Mouse (Mus musculus): ENCODE data around the gene Fgf22. TPM values are rescaled to one million over a fixed set of nuclear protein-coding genes. Genes with fewer than 3 reads are reported as not detected.

The Fgf22 gene
- 1.5 and 1.9 TPM in 2 replicates for total RNA-seq (2012; rRNA removed)

- Histone ChIP-seq H3K36me3 (ENCODE audit: control insufficient read depth, insufficient read depth, low read length, poor library complexity, severe bottlenecking) (peaks cover 17% of the 10 kb centered on the region), H3K4me3 (ENCODE audit: insufficient read depth in 1 of 2, low read depth in 1 of 2, low read length in 2 of 2, poor library complexity in 1 of 2, severe bottlenecking in 1 of 2) (peak within 1 kb of the TSS; percentile 57 to 80), H3K9ac (ENCODE audit: insufficient read depth, low read depth, low read length, poor library complexity, severe bottlenecking) (peak within 1 kb of the TSS; percentile 16; the same call in 1 of the 2 replicates), H3K4me1 (ENCODE audit: control insufficient read depth in 2 of 2, insufficient read depth in 2 of 2, low read length in 2 of 2, poor library complexity in 1 of 2) (peaks cover 2 to 7% of the 10 kb centered on the region in 2 experiments; a peak in 2 of 4 replicates), H3K27ac (ENCODE audit: insufficient read depth, low read depth, low read length, poor library complexity, severe bottlenecking) (no peak within 1 kb of the TSS), H3K9me3 (ENCODE audit: control insufficient read depth, insufficient read depth, low read depth, low read length) (no peaks in the 10 kb centered on the region)
- DNase-seq (ENCODE audit: low read depth, low spot score): peak; percentile 72
- TF ChIP-seq HCFC1 (IDR thresholded peaks at IDR 0.05; ENCODE audit: borderline replicate concordance, insufficient read depth, low read length): no peak
- no peak for TF ChIP-seq ZNF384 (IDR thresholded peaks at IDR 0.05; ENCODE audit: low read depth, low read length)
- no peak for TF ChIP-seq ZC3H11A (IDR thresholded peaks at IDR 0.05; ENCODE audit: borderline replicate concordance, low read depth, low read length)
- TF ChIP-seq MAFK (IDR thresholded peaks at IDR 0.05; ENCODE audit: insufficient read depth, low read depth, low read length): no peak
- no peak for TF ChIP-seq CHD2 (IDR thresholded peaks at IDR 0.05; ENCODE audit: low read depth, low read length)
- in situ Hi-C loops (cut with MboI; ENCODE audit: low sequenced_read_pairs in 2 of 2, unreplicated experiment in 2 of 2): no loop called here
Measured at GRCm38 (mm10) chr10:79754856-79755516, at the start of gene Fgf22. Gene Fgf22 (plus strand): TSS chr10:79755076.

- no peak for TF ChIP-seq MAFK (IDR thresholded peaks at IDR 0.05; ENCODE audit: insufficient read depth, low read depth, low read length)
- TF ChIP-seq HCFC1 (IDR thresholded peaks at IDR 0.05; ENCODE audit: borderline replicate concordance, insufficient read depth, low read length): no peak
- no peak for TF ChIP-seq ZNF384 (IDR thresholded peaks at IDR 0.05; ENCODE audit: low read depth, low read length)
- no peak for TF ChIP-seq ZC3H11A (IDR thresholded peaks at IDR 0.05; ENCODE audit: borderline replicate concordance, low read depth, low read length)
- no peak for TF ChIP-seq CHD2 (IDR thresholded peaks at IDR 0.05; ENCODE audit: low read depth, low read length)
- no peak for DNase-seq (ENCODE audit: low read depth, low spot score)
- Histone ChIP-seq H3K9ac (ENCODE audit: insufficient read depth, low read depth, low read length, poor library complexity, severe bottlenecking) (peak overlapping the region; percentile 44), H3K27ac (ENCODE audit: insufficient read depth, low read depth, low read length, poor library complexity, severe bottlenecking) (no peak overlapping the region), H3K36me3 (ENCODE audit: control insufficient read depth, insufficient read depth, low read length, poor library complexity, severe bottlenecking) (peaks cover 35% of the 10 kb centered on the region), H3K4me3 (ENCODE audit: insufficient read depth in 1 of 2, low read depth in 1 of 2, low read length in 2 of 2, poor library complexity in 1 of 2, severe bottlenecking in 1 of 2) (peak overlapping the region; percentile 5 to 15; a peak in 1 of 4 replicates), H3K9me3 (ENCODE audit: control insufficient read depth, insufficient read depth, low read depth, low read length) (no peaks in the 10 kb centered on the region), H3K4me1 (ENCODE audit: control insufficient read depth in 2 of 2, insufficient read depth in 2 of 2, low read length in 2 of 2, poor library complexity in 1 of 2) (peaks cover 9 to 22% of the 10 kb centered on the region in 2 experiments; a peak in 3 of 4 replicates)
- in situ Hi-C loops (cut with MboI; ENCODE audit: low sequenced_read_pairs in 2 of 2, unreplicated experiment in 2 of 2): no loop called here
Measured at GRCm38 (mm10) chr10:79705951-79706350, 48.9 kb upstream of the Fgf22 start.

- peaks cover 41% of the 10 kb centered on the region for H3K36me3 ChIP-seq (ENCODE audit: control insufficient read depth, insufficient read depth, low read length, poor library complexity, severe bottlenecking)
- no peak overlapping the region for H3K27ac ChIP-seq (ENCODE audit: insufficient read depth, low read depth, low read length, poor library complexity, severe bottlenecking)
- peaks cover 9 to 22% of the 10 kb centered on the region in 2 experiments; a peak in 3 of 4 replicates for H3K4me1 ChIP-seq (ENCODE audit: control insufficient read depth in 2 of 2, insufficient read depth in 2 of 2, low read length in 2 of 2, poor library complexity in 1 of 2)
- DNase-seq (ENCODE audit: low read depth, low spot score): no peak
- in situ Hi-C loops (cut with MboI; ENCODE audit: low sequenced_read_pairs in 2 of 2, unreplicated experiment in 2 of 2): no loop called here
- H3K9ac ChIP-seq (ENCODE audit: insufficient read depth, low read depth, low read length, poor library complexity, severe bottlenecking): peak overlapping the region; percentile 44
- H3K4me3 ChIP-seq (ENCODE audit: insufficient read depth in 1 of 2, low read depth in 1 of 2, low read length in 2 of 2, poor library complexity in 1 of 2, severe bottlenecking in 1 of 2): peak overlapping the region; percentile 15 to 20; a peak in 1 of 4 replicates
- no peaks in the 10 kb centered on the region for H3K9me3 ChIP-seq (ENCODE audit: control insufficient read depth, insufficient read depth, low read depth, low read length)
- TF ChIP-seq ZNF384 (IDR thresholded peaks at IDR 0.05; ENCODE audit: low read depth, low read length): no peak
- no peak for TF ChIP-seq ZC3H11A (IDR thresholded peaks at IDR 0.05; ENCODE audit: borderline replicate concordance, low read depth, low read length)
- no peak for TF ChIP-seq MAFK (IDR thresholded peaks at IDR 0.05; ENCODE audit: insufficient read depth, low read depth, low read length)
- no peak for TF ChIP-seq HCFC1 (IDR thresholded peaks at IDR 0.05; ENCODE audit: borderline replicate concordance, insufficient read depth, low read length)
- TF ChIP-seq CHD2 (IDR thresholded peaks at IDR 0.05; ENCODE audit: low read depth, low read length): no peak
Measured at GRCm38 (mm10) chr10:79706406-79707094, 48.3 kb upstream of the Fgf22 start.

- no peaks in the 10 kb centered on the region for H3K9me3 ChIP-seq (ENCODE audit: control insufficient read depth, insufficient read depth, low read depth, low read length)
- peaks cover 45% of the 10 kb centered on the region for H3K36me3 ChIP-seq (ENCODE audit: control insufficient read depth, insufficient read depth, low read length, poor library complexity, severe bottlenecking)
- no peak for DNase-seq (ENCODE audit: low read depth, low spot score)
- peak overlapping the region; percentile 7; the same call in 1 of the 2 replicates for H3K27ac ChIP-seq (ENCODE audit: insufficient read depth, low read depth, low read length, poor library complexity, severe bottlenecking)
- H3K9ac ChIP-seq (ENCODE audit: insufficient read depth, low read depth, low read length, poor library complexity, severe bottlenecking): peak overlapping the region; percentile 24; the same call in 1 of the 2 replicates
- TF ChIP-seq ZC3H11A (IDR thresholded peaks at IDR 0.05; ENCODE audit: borderline replicate concordance, low read depth, low read length): no peak
- no peak for TF ChIP-seq CHD2 (IDR thresholded peaks at IDR 0.05; ENCODE audit: low read depth, low read length)
- no peak for TF ChIP-seq MAFK (IDR thresholded peaks at IDR 0.05; ENCODE audit: insufficient read depth, low read depth, low read length)
- no peak for TF ChIP-seq HCFC1 (IDR thresholded peaks at IDR 0.05; ENCODE audit: borderline replicate concordance, insufficient read depth, low read length)
- in situ Hi-C loops (cut with MboI; ENCODE audit: low sequenced_read_pairs in 2 of 2, unreplicated experiment in 2 of 2): no loop called here
- peak overlapping the region; percentile 4 to 20; a peak in 1 of 4 replicates for H3K4me3 ChIP-seq (ENCODE audit: insufficient read depth in 1 of 2, low read depth in 1 of 2, low read length in 2 of 2, poor library complexity in 1 of 2, severe bottlenecking in 1 of 2)
- peaks cover 9 to 22% of the 10 kb centered on the region in 2 experiments; a peak in 3 of 4 replicates for H3K4me1 ChIP-seq (ENCODE audit: control insufficient read depth in 2 of 2, insufficient read depth in 2 of 2, low read length in 2 of 2, poor library complexity in 1 of 2)
Measured at GRCm38 (mm10) chr10:79707162-79707561, 47.7 kb upstream of the Fgf22 start.
